Mouse (Mus musculus) midbrain, embryonic 14.5 days (tissue): ENCODE measurements around the gene Sowahd. TPM values are rescaled to one million over a fixed set of nuclear protein-coding genes. Genes with fewer than 3 reads are reported as not detected.
A peak's percentile ranks its signal among the peaks of the same experiment; 100 is the strongest.

Experiments used
- ATAC-seq: fragments of 200-750 bp; cut with Nextera tagmentation; 2 replicates; pipeline ENCODE4 v1.8.0; 2017; ENCODE audit warnings: moderate number of reproducible peaks, moderate library complexity; ENCODE audit not compliant: low FRiP score, low TSS enrichment
- DNase-seq: peaks from one replicate; pipeline ENCODE4 v3.0.0-alpha.2; 2015
- H3K27ac ChIP-seq: fragments of 300-500 bp; sonication (generic); replicated peaks from 2 replicates; pipeline ENCODE4 v1.5.1; 2014; ENCODE audit warnings: mild to moderate bottlenecking, low read depth, low read length, moderate library complexity
- H3K27me3 ChIP-seq: fragments of 300-500 bp; sonication (generic); 2 replicates; pipeline ENCODE4 v1.6.1; 2014; ENCODE audit warnings: low read length, control low read depth, mixed read lengths; ENCODE audit not compliant: control insufficient read depth, insufficient read depth
- H3K36me3 ChIP-seq: fragments of 300-500 bp; sonication (generic); 2 replicates; pipeline ENCODE4 v1.6.1; 2014; ENCODE audit warnings: low read length, control low read depth; ENCODE audit not compliant: control insufficient read depth, insufficient read depth
- H3K4me1 ChIP-seq: fragments of 300-500 bp; sonication (generic); 2 replicates; pipeline ENCODE4 v1.6.1; 2014; ENCODE audit warnings: mild to moderate bottlenecking, antibody characterized with exemption, low read length, control low read depth; ENCODE audit not compliant: control insufficient read depth, insufficient read depth
- H3K4me2 ChIP-seq: fragments of 300-500 bp; sonication (generic); 2 replicates; pipeline ENCODE4 v1.6.1; 2014; ENCODE audit warnings: mild to moderate bottlenecking, low read length, moderate library complexity
- H3K4me3 ChIP-seq: fragments of 300-500 bp; sonication (generic); replicated peaks from 2 replicates; pipeline ENCODE4 v1.5.1; 2014; ENCODE audit warnings: low read depth, low read length
- H3K9ac ChIP-seq: fragments of 300-500 bp; sonication (generic); replicated peaks from 2 replicates; pipeline ENCODE4 v1.6.1; 2014; ENCODE audit warnings: mild to moderate bottlenecking, low read length, moderate library complexity
- H3K9me3 ChIP-seq: fragments of 300-500 bp; sonication (generic); 2 replicates; pipeline ENCODE4 v1.6.1; 2016; ENCODE audit warnings: low read length, control low read depth, mixed read lengths; ENCODE audit not compliant: control insufficient read depth
- WGBS: fragments of 180-500 bp; shearing (Covaris S2); extraction: QIAGEN DNeasy Blood & Tissue Kit; methylation state at CpG from one replicate; pipeline ENCODE4 v1.1.7; 2014; 5-methylcytosine and 5-hydroxymethylcytosine counted together
- polyA plus RNA-seq: library from polyadenylated mRNA; unstranded; fragments of >200 nt; fragmentation: Nextera tagmentation; extraction: Ambion mirVana; gene quantifications from 2 replicates; pipeline ENCODE4 v1.2.1, GENCODE M21; 2014

Gene Sowahd
- polyA plus RNA-seq, 1 experiment from 2014 or later: not detected

- 22% methylated on average over 19 of the region's 19 CpGs for WGBS
- H3K4me1 ChIP-seq: peaks cover 4% of the 10 kb centered on the region; the same call in 1 of the 2 replicates
- H3K4me3 ChIP-seq: peak overlapping the region; percentile 53
- H3K9ac ChIP-seq: peak overlapping the region; percentile 63
- no peaks in the 10 kb centered on the region for H3K9me3 ChIP-seq
- peak overlapping the region; percentile 83 for H3K27ac ChIP-seq
- ATAC-seq: peak; percentile 16
- H3K4me2 ChIP-seq: peak overlapping the region; percentile 69
- peaks cover 13% of the 10 kb centered on the region for H3K36me3 ChIP-seq
- DNase-seq: peak; percentile 51
- H3K27me3 ChIP-seq: no peaks in the 10 kb centered on the region
Observed at GRCm38 (mm10) chrX:37084318-37084926, 35.8 kb downstream of the Sowahd start.

GRCm38 (mm10) chrX:37084927-37085660 is 36.4 kb downstream of the Sowahd start, which contains the start of gene Rpl39:
Gene Rpl39, minus strand, starts transcription at chrX:37085402.
- Histone ChIP-seq H3K9me3 (no peaks in the 10 kb centered on the region), H3K4me1 (peaks cover 4% of the 10 kb centered on the region; the same call in 1 of the 2 replicates), H3K27ac (peak within 1 kb of the TSS; percentile 83), H3K4me3 (peak within 1 kb of the TSS; percentile 53), H3K36me3 (peaks cover 13% of the 10 kb centered on the region), H3K27me3 (no peaks in the 10 kb centered on the region), H3K9ac (peak within 1 kb of the TSS; percentile 63), H3K4me2 (peak within 1 kb of the TSS; percentile 69)
- DNase-seq: peak; percentile 95
- WGBS: 19% methylated on average over 38 of the region's 38 CpGs
- peak; percentile 93 for ATAC-seq

- H3K9me3 ChIP-seq: no peaks in the 10 kb centered on the region
- H3K4me3 ChIP-seq: peak overlapping the region; percentile 53
- H3K36me3 ChIP-seq: peaks cover 13% of the 10 kb centered on the region
- DNase-seq (no peak), ATAC-seq (no peak; the same call in 1 of the 2 replicates)
- peak overlapping the region; percentile 48 for H3K4me2 ChIP-seq
- H3K4me1 ChIP-seq: peaks cover 4% of the 10 kb centered on the region; the same call in 1 of the 2 replicates
- 22% methylated on average over 9 of the region's 9 CpGs for WGBS
- H3K9ac ChIP-seq: 0 out of 2 replicates have a peak overlapping the region, but pooled peaks have one; percentile 23
- H3K27ac ChIP-seq: peak overlapping the region; percentile 83
- no peaks in the 10 kb centered on the region for H3K27me3 ChIP-seq
Observed at GRCm38 (mm10) chrX:37085665-37086064, 37.0 kb downstream of the Sowahd start.

GRCm38 (mm10) chrX:37088778-37089177 is 40.1 kb downstream of the Sowahd start:
- H3K4me1 ChIP-seq: no peaks in the 10 kb centered on the region
- no peak overlapping the region for H3K4me2 ChIP-seq
- no peak overlapping the region for H3K9ac ChIP-seq
- no peak overlapping the region for H3K4me3 ChIP-seq
- no peaks in the 10 kb centered on the region for H3K27me3 ChIP-seq
- DNase-seq (no peak), ATAC-seq (no peak)
- no peaks in the 10 kb centered on the region for H3K9me3 ChIP-seq
- peaks cover 12% of the 10 kb centered on the region for H3K36me3 ChIP-seq
- WGBS: 63% methylated on average over 1 of the region's 1 CpGs
- H3K27ac ChIP-seq: no peak overlapping the region

- DNase-seq: no peak
- peaks cover 24% of the 10 kb centered on the region for H3K36me3 ChIP-seq
- ATAC-seq: no peak
- no peaks in the 10 kb centered on the region for H3K4me1 ChIP-seq
- no peak overlapping the region for H3K27ac ChIP-seq
- H3K9me3 ChIP-seq: no peaks in the 10 kb centered on the region
- no peak overlapping the region for H3K9ac ChIP-seq
- H3K4me3 ChIP-seq: no peak overlapping the region
- 92% methylated on average over 3 of the region's 3 CpGs for WGBS
- H3K27me3 ChIP-seq: no peaks in the 10 kb centered on the region
- H3K4me2 ChIP-seq: no peak overlapping the region
Observed at GRCm38 (mm10) chrX:37091457-37091856, 42.8 kb downstream of the Sowahd start.

- Histone ChIP-seq H3K27me3 (no peaks in the 10 kb centered on the region), H3K4me2 (no peak overlapping the region), H3K4me3 (no peak overlapping the region), H3K9me3 (no peaks in the 10 kb centered on the region), H3K36me3 (peaks cover 28% of the 10 kb centered on the region), H3K4me1 (no peaks in the 10 kb centered on the region), H3K9ac (no peak overlapping the region), H3K27ac (no peak overlapping the region)
- ATAC-seq (no peak), DNase-seq (no peak)
- WGBS: 92% methylated on average over 11 of the region's 11 CpGs
Observed at GRCm38 (mm10) chrX:37095106-37095768, 46.6 kb downstream of the Sowahd start.

- 92% methylated on average over 3 of the region's 3 CpGs for WGBS
- ATAC-seq: no peak
Observed at GRCm38 (mm10) chrX:37098681-37099080, 50.0 kb downstream of the Sowahd start.

More at GRCm38 (mm10) chrX:37098681-37099080, 50.0 kb downstream of the Sowahd start:
- Histone ChIP-seq H3K27ac (no peak overlapping the region), H3K4me2 (no peak overlapping the region), H3K4me1 (no peaks in the 10 kb centered on the region), H3K9ac (no peak overlapping the region), H3K9me3 (no peaks in the 10 kb centered on the region), H3K36me3 (peaks cover 16% of the 10 kb centered on the region; the same call in 1 of the 2 replicates), H3K27me3 (no peaks in the 10 kb centered on the region), H3K4me3 (no peak overlapping the region)
- DNase-seq: no peak
